Mouse (Mus musculus) neural tube, embryonic 11.5 days (tissue): ENCODE measurements around the gene Slc39a11. TPM values are rescaled to one million over a fixed set of nuclear protein-coding genes. Genes with fewer than 3 reads are reported as not detected.

Experiments
- ATAC-seq: fragments of 200-750 bp; cut with Nextera tagmentation; 2 replicates; pipeline ENCODE4 v1.8.0; 2017; ENCODE audit warnings: moderate number of reproducible peaks, mild to moderate bottlenecking, moderate TSS enrichment, moderate library complexity; ENCODE audit not compliant: insufficient read depth, low FRiP score, low TSS enrichment
- DNase-seq: peaks from one replicate; pipeline ENCODE4 v3.0.0-alpha.2; 2015; ENCODE audit warnings: low spot score
- H3K27ac ChIP-seq: fragments of 300-500 bp; sonication (generic); 2 replicates; pipeline ENCODE4 v1.5.1; 2014; ENCODE audit warnings: low read depth, mild to moderate bottlenecking, low read length
- H3K27me3 ChIP-seq: fragments of 300-500 bp; sonication (generic); 2 replicates; pipeline ENCODE4 v1.6.1; 2014; ENCODE audit warnings: mild to moderate bottlenecking, low read length, mixed read lengths; ENCODE audit not compliant: control insufficient read depth, insufficient read depth
- H3K36me3 ChIP-seq: fragments of 300-500 bp; sonication (generic); 2 replicates; pipeline ENCODE4 v1.6.1; 2014; ENCODE audit warnings: mild to moderate bottlenecking, low read length, moderate library complexity, mixed read lengths; ENCODE audit not compliant: control insufficient read depth, insufficient read depth
- H3K4me1 ChIP-seq: fragments of 300-500 bp; sonication (generic); 2 replicates; pipeline ENCODE4 v1.6.1; 2014; ENCODE audit warnings: low read length, mixed read lengths; ENCODE audit not compliant: control insufficient read depth, insufficient read depth
- H3K4me2 ChIP-seq: fragments of 300-500 bp; sonication (generic); 2 replicates; pipeline ENCODE4 v1.6.1; 2014; ENCODE audit warnings: low read depth, mild to moderate bottlenecking, moderate library complexity
- H3K4me3 ChIP-seq: fragments of 300-500 bp; sonication (generic); 2 replicates; pipeline ENCODE4 v1.5.1; 2014; ENCODE audit warnings: low read depth, low read length
- H3K9ac ChIP-seq: fragments of 300-500 bp; sonication (generic); 2 replicates; pipeline ENCODE4 v1.6.1; 2014; ENCODE audit warnings: mild to moderate bottlenecking, low read length
- H3K9me3 ChIP-seq: fragments of 300-500 bp; sonication (generic); 2 replicates; pipeline ENCODE4 v1.6.1; 2016; ENCODE audit warnings: low read length; ENCODE audit not compliant: control insufficient read depth
- WGBS: fragments of 180-500 bp; shearing (Covaris S2); extraction: QIAGEN DNeasy Blood & Tissue Kit; methylation state at CpG from one replicate; pipeline ENCODE4 v1.1.7; 2014; 5-methylcytosine and 5-hydroxymethylcytosine counted together
- polyA plus RNA-seq: library from polyadenylated mRNA; unstranded; fragments of >200 nt; fragmentation: Nextera tagmentation; extraction: Ambion mirVana; gene quantifications from 2 replicates; pipeline ENCODE4 v1.2.1, GENCODE M21; 2014

Gene Slc39a11
- polyA plus RNA-seq, 1 experiment from 2014 or later, result 20.1 TPM

- H3K27me3 ChIP-seq, result no peaks in the 10 kb centered on the region
- no peak overlapping the region for H3K9ac ChIP-seq
- no peak overlapping the region for H3K4me2 ChIP-seq
- ATAC-seq (peak; percentile 61; the same call in 1 of the 2 replicates), DNase-seq (peak; percentile 61)
- WGBS, result 48% methylated on average over 10 of the region's 10 CpGs
- peaks cover 11% of the 10 kb centered on the region for H3K4me1 ChIP-seq
- no peak overlapping the region for H3K4me3 ChIP-seq
- H3K36me3 ChIP-seq, result peaks cover 2% of the 10 kb centered on the region; the same call in 1 of the 2 replicates
- peak overlapping the region; percentile 53; the same call in 1 of the 2 replicates for H3K27ac ChIP-seq
- 0 out of 2 replicates have a peak, but pooled peaks cover 3% of the 10 kb centered on the region for H3K9me3 ChIP-seq
Measured at GRCm38 (mm10) chr11:113309265-113309951, 340.5 kb downstream of the Slc39a11 start.

GRCm38 (mm10) chr11:113308256-113308941, 341.5 kb downstream of the Slc39a11 start:
- peaks cover 11% of the 10 kb centered on the region for H3K4me1 ChIP-seq
- H3K27ac ChIP-seq, result peak overlapping the region; percentile 53; the same call in 1 of the 2 replicates
- H3K36me3 ChIP-seq, result peaks cover 2% of the 10 kb centered on the region; the same call in 1 of the 2 replicates
- DNase-seq (peak; percentile 65), ATAC-seq (peak; percentile 80)
- WGBS, result 45% methylated on average over 4 of the region's 4 CpGs
- H3K9ac ChIP-seq, result no peak overlapping the region
- no peaks in the 10 kb centered on the region for H3K27me3 ChIP-seq
- 0 out of 2 replicates have a peak, but pooled peaks cover 3% of the 10 kb centered on the region for H3K9me3 ChIP-seq
- H3K4me3 ChIP-seq, result no peak overlapping the region
- no peak overlapping the region for H3K4me2 ChIP-seq

GRCm38 (mm10) chr11:113303204-113303603, 346.7 kb downstream of the Slc39a11 start:
- ATAC-seq (no peak), DNase-seq (no peak)
- Histone ChIP-seq H3K36me3 (peaks cover 2% of the 10 kb centered on the region; the same call in 1 of the 2 replicates), H3K9ac (no peak overlapping the region), H3K9me3 (0 out of 2 replicates have a peak, but pooled peaks cover 3% of the 10 kb centered on the region), H3K4me1 (peaks cover 8% of the 10 kb centered on the region), H3K4me2 (no peak overlapping the region), H3K27me3 (no peaks in the 10 kb centered on the region), H3K4me3 (no peak overlapping the region), H3K27ac (no peak overlapping the region)
- 81% methylated on average over 5 of the region's 5 CpGs for WGBS

GRCm38 (mm10) chr11:113299492-113299891, 350.4 kb downstream of the Slc39a11 start:
- H3K27ac ChIP-seq, result peak overlapping the region; percentile 28; the same call in 1 of the 2 replicates
- no peak overlapping the region for H3K4me2 ChIP-seq
- no peak overlapping the region for H3K9ac ChIP-seq
- H3K4me3 ChIP-seq, result no peak overlapping the region
- H3K9me3 ChIP-seq, result no peaks in the 10 kb centered on the region
- 48% methylated on average over 10 of the region's 10 CpGs for WGBS
- peaks cover 15% of the 10 kb centered on the region for H3K4me1 ChIP-seq
- no peaks in the 10 kb centered on the region for H3K27me3 ChIP-seq
- DNase-seq, result peak; percentile 77
- ATAC-seq, result peak; percentile 57
- H3K36me3 ChIP-seq, result no peaks in the 10 kb centered on the region; the same call in 1 of the 2 replicates

- H3K9me3 ChIP-seq, result no peaks in the 10 kb centered on the region
- H3K27ac ChIP-seq, result no peak overlapping the region
- DNase-seq (peak; percentile 81), ATAC-seq (no peak)
- H3K36me3 ChIP-seq, result no peaks in the 10 kb centered on the region
- WGBS, result 24% methylated on average over 2 of the region's 2 CpGs
- H3K27me3 ChIP-seq, result no peaks in the 10 kb centered on the region
- H3K4me1 ChIP-seq, result peaks cover 19% of the 10 kb centered on the region
- no peak overlapping the region for H3K4me3 ChIP-seq
- no peak overlapping the region for H3K9ac ChIP-seq
- no peak overlapping the region for H3K4me2 ChIP-seq
Measured at GRCm38 (mm10) chr11:113297765-113298164, 352.1 kb downstream of the Slc39a11 start.

- Histone ChIP-seq H3K27me3 (no peaks in the 10 kb centered on the region), H3K4me1 (peaks cover 21% of the 10 kb centered on the region), H3K4me3 (no peak overlapping the region), H3K4me2 (no peak overlapping the region), H3K36me3 (no peaks in the 10 kb centered on the region), H3K27ac (no peak overlapping the region), H3K9ac (no peak overlapping the region), H3K9me3 (no peaks in the 10 kb centered on the region)
- DNase-seq, result no peak
- WGBS, result 92% methylated on average over 22 of the region's 22 CpGs
- ATAC-seq, result no peak
Measured at GRCm38 (mm10) chr11:113296912-113297625, 352.8 kb downstream of the Slc39a11 start.

GRCm38 (mm10) chr11:113296162-113296561, 353.7 kb downstream of the Slc39a11 start:
- WGBS, result 37% methylated on average over 7 of the region's 7 CpGs
- H3K4me2 ChIP-seq, result no peak overlapping the region
- H3K4me3 ChIP-seq, result no peak overlapping the region
- no peaks in the 10 kb centered on the region for H3K27me3 ChIP-seq
- H3K36me3 ChIP-seq, result no peaks in the 10 kb centered on the region
- no peak overlapping the region for H3K27ac ChIP-seq
- H3K9me3 ChIP-seq, result no peaks in the 10 kb centered on the region
- peak; percentile 86 for DNase-seq
- peaks cover 22% of the 10 kb centered on the region for H3K4me1 ChIP-seq
- no peak for ATAC-seq
- no peak overlapping the region for H3K9ac ChIP-seq

- DNase-seq, result peak; percentile 57
- no peak overlapping the region for H3K4me3 ChIP-seq
- 18% methylated on average over 8 of the region's 8 CpGs for WGBS
- H3K36me3 ChIP-seq, result no peaks in the 10 kb centered on the region
- peak overlapping the region; percentile 27; the same call in 1 of the 2 replicates for H3K9ac ChIP-seq
- H3K9me3 ChIP-seq, result no peaks in the 10 kb centered on the region
- H3K27me3 ChIP-seq, result no peaks in the 10 kb centered on the region
- H3K4me1 ChIP-seq, result peaks cover 22% of the 10 kb centered on the region
- ATAC-seq, result peak; percentile 57
- no peak overlapping the region for H3K4me2 ChIP-seq
- H3K27ac ChIP-seq, result peak overlapping the region; percentile 58; the same call in 1 of the 2 replicates
Measured at GRCm38 (mm10) chr11:113294518-113294917, 355.4 kb downstream of the Slc39a11 start.
